Mouse (Mus musculus) lung, adult 2 months (tissue): ENCODE measurements at regions not wholly inside any gene's neighbourhood (a gene's known extent, or its start where the extent isn't known, plus 50 kb on each side); places are given as distances from the start of the nearest gene placed in this dataset.

Source experiments
- CTCF ChIP-seq: fragments of 200-500 bp; IDR thresholded peaks from 2 replicates; pipeline ENCODE4 v1.5.1; 2011; ENCODE audit warnings: mild to moderate bottlenecking, low read length, control low read depth; ENCODE audit not compliant: insufficient read depth
- POLR2A ChIP-seq: fragments of 200-500 bp; IDR thresholded peaks from 2 replicates; pipeline ENCODE4 v1.6.1; 2011; ENCODE audit warnings: low read depth, mild to moderate bottlenecking, control low read depth, low read length, borderline replicate concordance; ENCODE audit errors: extremely low read depth

DNA sequence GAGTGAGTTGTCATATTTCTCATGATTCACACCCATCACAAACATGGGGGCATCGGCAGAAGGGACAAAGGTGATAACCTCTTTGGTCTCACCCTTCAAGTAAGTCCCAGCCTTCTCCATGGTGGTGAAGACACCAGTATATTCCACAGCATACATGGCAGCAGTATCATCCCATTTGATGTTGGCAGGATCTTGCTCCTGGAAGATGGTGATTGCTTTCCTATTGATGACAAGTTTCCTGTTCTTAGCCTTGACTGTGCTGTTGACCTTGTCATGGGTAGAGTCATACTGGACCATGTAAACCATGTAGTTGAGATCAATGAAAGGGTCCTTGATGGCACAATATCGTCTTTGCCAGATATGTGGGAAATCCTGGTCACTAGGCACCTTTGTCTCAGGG lies 180.4 kb upstream of the Slc30a5 start:
- TF ChIP-seq CTCF (no peak), POLR2A (no peak)
